Mouse (Mus musculus): ENCODE results near the gene Csmd2.

- TF ChIP-seq POLR2A (IDR thresholded peaks at IDR 0.05; ENCODE audit: low read depth, low read length) (no peak), CTCF (IDR thresholded peaks at IDR 0.05; ENCODE audit: extremely low read depth, insufficient read depth, insufficient read length, insufficient replicate concordance) (no peak)
These were observed 623.0 kb downstream of the Csmd2 start for GRCm38 (mm10) chr4:128610706-128611105.

Measured in spleen, adult 2 months (tissue).